Mouse (Mus musculus): ENCODE results near the gene Arhgap33. TPM values are rescaled to one million over a fixed set of nuclear protein-coding genes. Genes with fewer than 3 reads are reported as not detected.

Arhgap33 gene
- polyA plus RNA-seq, 1 experiment from 2014 or later, result 0.16 TPM

- H3K36me3 ChIP-seq (ENCODE audit: inconsistent target), result peaks cover 29% of the 10 kb centered on the region; the same call in 1 of the 2 replicates
- H3K4me3 ChIP-seq (ENCODE audit: inconsistent target), result peak within 1 kb of the TSS; percentile 89
- WGBS (ENCODE audit: missing documents), result under 1% methylated on average over 19 of the region's 20 CpGs
- H3K79me2 ChIP-seq (ENCODE audit: inconsistent target), result peaks cover 41% of the 10 kb centered on the region
- peak within 1 kb of the TSS; percentile 61 for H3K27ac ChIP-seq
Measured at GRCm38 (mm10) chr7:30559443-30559954, 24.6 kb upstream of the Arhgap33 start, which contains the start of gene Lin37. Gene Lin37 (minus strand): TSS chr7:30559838.

GRCm38 (mm10) chr7:30558656-30559442 is 24.0 kb upstream of the Arhgap33 start:
- 7% methylated on average over 11 of the region's 12 CpGs for WGBS (ENCODE audit: missing documents)
- H3K36me3 ChIP-seq (ENCODE audit: inconsistent target), result peaks cover 29% of the 10 kb centered on the region; the same call in 1 of the 2 replicates
- H3K4me3 ChIP-seq (ENCODE audit: inconsistent target), result peak overlapping the region; percentile 89
- H3K79me2 ChIP-seq (ENCODE audit: inconsistent target), result peaks cover 41% of the 10 kb centered on the region
- H3K27ac ChIP-seq, result peak overlapping the region; percentile 61

GRCm38 (mm10) chr7:30557901-30558514 is 23.1 kb upstream of the Arhgap33 start:
- Histone ChIP-seq H3K79me2 (ENCODE audit: inconsistent target) (peaks cover 41% of the 10 kb centered on the region), H3K27ac (no peak overlapping the region), H3K36me3 (ENCODE audit: inconsistent target) (peaks cover 29% of the 10 kb centered on the region; the same call in 1 of the 2 replicates), H3K4me3 (ENCODE audit: inconsistent target) (peak overlapping the region; percentile 89; the same call in 1 of the 2 replicates)
- WGBS (ENCODE audit: missing documents), result 97% methylated on average over 13 of the region's 13 CpGs

GRCm38 (mm10) chr7:30556894-30557536 is 22.2 kb upstream of the Arhgap33 start:
- Histone ChIP-seq H3K36me3 (ENCODE audit: inconsistent target) (peaks cover 29% of the 10 kb centered on the region; the same call in 1 of the 2 replicates), H3K4me3 (ENCODE audit: inconsistent target) (no peak overlapping the region), H3K27ac (no peak overlapping the region), H3K79me2 (ENCODE audit: inconsistent target) (peaks cover 31% of the 10 kb centered on the region)
- 97% methylated on average over 18 of the region's 18 CpGs for WGBS (ENCODE audit: missing documents)

GRCm38 (mm10) chr7:30553810-30554584 is 19.1 kb upstream of the Arhgap33 start:
- H3K4me3 ChIP-seq (ENCODE audit: inconsistent target), result peak overlapping the region; percentile 82; the same call in 1 of the 2 replicates
- peaks cover 14% of the 10 kb centered on the region for H3K79me2 ChIP-seq (ENCODE audit: inconsistent target)
- no peak overlapping the region for H3K27ac ChIP-seq
- 84% methylated on average over 19 of the region's 22 CpGs for WGBS (ENCODE audit: missing documents)
- peaks cover 29% of the 10 kb centered on the region; the same call in 1 of the 2 replicates for H3K36me3 ChIP-seq (ENCODE audit: inconsistent target)

- Histone ChIP-seq H3K79me2 (ENCODE audit: inconsistent target) (peaks cover 5% of the 10 kb centered on the region), H3K36me3 (ENCODE audit: inconsistent target) (peaks cover 29% of the 10 kb centered on the region; the same call in 1 of the 2 replicates), H3K27ac (peak overlapping the region; percentile 90), H3K4me3 (ENCODE audit: inconsistent target) (peak overlapping the region; percentile 82)
- WGBS (ENCODE audit: missing documents), result 2% methylated on average over 23 of the region's 23 CpGs
Measured at GRCm38 (mm10) chr7:30553021-30553589, 18.2 kb upstream of the Arhgap33 start.

GRCm38 (mm10) chr7:30552102-30553020 is 17.5 kb upstream of the Arhgap33 start, which contains the start of the genes Hspb6 and Proser3:
Gene Hspb6 (plus strand): TSS chr7:30552178.
Gene Proser3 (minus strand): TSS chr7:30552299.
- peak within 1 kb of the TSS; percentile 90 for H3K27ac ChIP-seq
- peaks cover 27% of the 10 kb centered on the region; the same call in 1 of the 2 replicates for H3K36me3 ChIP-seq (ENCODE audit: inconsistent target)
- WGBS (ENCODE audit: missing documents), result 1% methylated on average over 44 of the region's 44 CpGs
- H3K79me2 ChIP-seq (ENCODE audit: inconsistent target), result no peaks in the 10 kb centered on the region
- peak within 1 kb of the TSS; percentile 82 for H3K4me3 ChIP-seq (ENCODE audit: inconsistent target)

- WGBS (ENCODE audit: missing documents), result 3% methylated on average over 8 of the region's 10 CpGs
- Histone ChIP-seq H3K4me3 (ENCODE audit: inconsistent target) (peak overlapping the region; percentile 82), H3K27ac (peak overlapping the region; percentile 90), H3K79me2 (ENCODE audit: inconsistent target) (no peaks in the 10 kb centered on the region), H3K36me3 (ENCODE audit: inconsistent target) (peaks cover 19% of the 10 kb centered on the region; the same call in 1 of the 2 replicates)
Measured at GRCm38 (mm10) chr7:30551445-30552101, 16.7 kb upstream of the Arhgap33 start.

GRCm38 (mm10) chr7:30550603-30551002 is 15.7 kb upstream of the Arhgap33 start:
- no peak overlapping the region for H3K4me3 ChIP-seq (ENCODE audit: inconsistent target)
- H3K27ac ChIP-seq, result no peak overlapping the region
- H3K36me3 ChIP-seq (ENCODE audit: inconsistent target), result peaks cover 11% of the 10 kb centered on the region; the same call in 1 of the 2 replicates
- WGBS (ENCODE audit: missing documents), result 91% methylated on average over 1 of the region's 1 CpGs
- H3K79me2 ChIP-seq (ENCODE audit: inconsistent target), result no peaks in the 10 kb centered on the region

- Histone ChIP-seq H3K36me3 (ENCODE audit: inconsistent target) (peaks cover 4% of the 10 kb centered on the region; the same call in 1 of the 2 replicates), H3K27ac (no peak overlapping the region), H3K4me3 (ENCODE audit: inconsistent target) (no peak overlapping the region), H3K79me2 (ENCODE audit: inconsistent target) (no peaks in the 10 kb centered on the region)
- 92% methylated on average over 1 of the region's 2 CpGs for WGBS (ENCODE audit: missing documents)
Measured at GRCm38 (mm10) chr7:30549880-30550279, 15.0 kb upstream of the Arhgap33 start.

- Histone ChIP-seq H3K27ac (no peak overlapping the region), H3K79me2 (ENCODE audit: inconsistent target) (no peaks in the 10 kb centered on the region), H3K4me3 (ENCODE audit: inconsistent target) (no peak overlapping the region), H3K36me3 (ENCODE audit: inconsistent target) (no peaks in the 10 kb centered on the region; the same call in 1 of the 2 replicates)
- 96% methylated on average over 2 of the region's 2 CpGs for WGBS (ENCODE audit: missing documents)
Measured at GRCm38 (mm10) chr7:30544327-30544726, 9.5 kb upstream of the Arhgap33 start.

- H3K4me3 ChIP-seq (ENCODE audit: inconsistent target), result no peak overlapping the region
- H3K79me2 ChIP-seq (ENCODE audit: inconsistent target), result no peaks in the 10 kb centered on the region
- 95% methylated on average over 7 of the region's 7 CpGs for WGBS (ENCODE audit: missing documents)
- H3K36me3 ChIP-seq (ENCODE audit: inconsistent target), result no peaks in the 10 kb centered on the region
- H3K27ac ChIP-seq, result no peak overlapping the region
Measured at GRCm38 (mm10) chr7:30540572-30540971, 5.7 kb upstream of the Arhgap33 start.

All from macrophage (primary cell).